Mouse (Mus musculus): ENCODE results near the gene Hint3.

DNA sequence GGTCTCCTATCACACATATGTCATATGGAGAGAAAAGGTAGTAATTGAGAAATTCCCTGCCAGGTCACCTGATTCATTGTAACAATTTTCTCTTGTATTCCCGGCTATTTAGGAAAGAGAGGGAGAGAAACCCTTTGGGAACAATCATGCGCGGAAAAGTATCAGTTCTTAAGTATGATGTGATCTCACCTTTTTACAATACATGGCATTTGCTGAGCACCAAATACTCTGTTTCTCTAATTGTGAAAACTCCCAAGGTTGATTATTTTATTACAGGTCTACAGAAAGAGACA lies 10.6 kb downstream of the Hint3 start:
- TF ChIP-seq POU5F1 (IDR thresholded peaks at IDR 0.05; ENCODE audit: borderline replicate concordance, low read length) (no peak), CTCF (conservative IDR thresholded peaks at IDR 0.05; ENCODE audit: low read length) (no peak), NANOG (IDR thresholded peaks at IDR 0.05; ENCODE audit: borderline replicate concordance, low read length) (no peak)
